Mouse (Mus musculus) E14TG2a.4 (cell line): Measurements from ENCODE around the gene Usp19.

ENCODE experiments used
- H3K27me3 ChIP-seq: 2 replicates; pipeline ENCODE4 v1.6.1; 2014; ENCODE audit warnings: low read length, control low read depth; ENCODE audit not compliant: insufficient read depth
- H3K36me3 ChIP-seq: 2 replicates; pipeline ENCODE4 v1.6.1; 2014; ENCODE audit warnings: low read length, control low read depth; ENCODE audit not compliant: insufficient read depth
- H3K4me1 ChIP-seq: replicated peaks from 2 replicates; pipeline ENCODE4 v1.6.1; 2014; ENCODE audit warnings: low read depth, low read length, control low read depth
- H3K4me3 ChIP-seq: replicated peaks from 2 replicates; pipeline ENCODE4 v1.5.1; 2014; ENCODE audit warnings: mild to moderate bottlenecking, low read length
- H3K9me3 ChIP-seq: 2 replicates; pipeline ENCODE4 v1.6.1; 2014; ENCODE audit warnings: low read length, control low read depth
- CTCF ChIP-seq: conservative IDR thresholded peaks from 2 replicates; pipeline ENCODE4 v1.5.1; 2014; ENCODE audit warnings: low read length
- NANOG ChIP-seq: IDR thresholded peaks from 2 replicates; pipeline ENCODE4 v1.6.1; 2014; ENCODE audit warnings: borderline replicate concordance, low read length, mixed read lengths
- POU5F1 ChIP-seq: IDR thresholded peaks from 2 replicates; pipeline ENCODE4 v1.6.1; 2014; ENCODE audit warnings: low read length, borderline replicate concordance

Usp19 gene

GRCm38 (mm10) chr9:108479721-108480351 is 10.6 kb upstream of the Usp19 start, which contains the start of gene Lamb2:
Lamb2 (plus strand) TSS chr9:108479736.
- H3K4me3 ChIP-seq, result peak within 1 kb of the TSS; percentile 74
- TF ChIP-seq POU5F1 (no peak), NANOG (no peak)
- H3K9me3 ChIP-seq, result no peaks in the 10 kb centered on the region
- H3K4me1 ChIP-seq, result peaks cover 75% of the 10 kb centered on the region
- peaks cover 20% of the 10 kb centered on the region for H3K36me3 ChIP-seq
- H3K27me3 ChIP-seq, result peaks cover 11% of the 10 kb centered on the region

GRCm38 (mm10) chr9:108480813-108481519 is 9.4 kb upstream of the Usp19 start:
- no peak for TF ChIP-seq POU5F1
- no peaks in the 10 kb centered on the region for H3K9me3 ChIP-seq
- H3K4me1 ChIP-seq, result peaks cover 71% of the 10 kb centered on the region
- H3K4me3 ChIP-seq, result peak overlapping the region; percentile 74
- H3K36me3 ChIP-seq, result peaks cover 31% of the 10 kb centered on the region
- peaks cover 11% of the 10 kb centered on the region for H3K27me3 ChIP-seq

GRCm38 (mm10) chr9:108481520-108482210 is 8.7 kb upstream of the Usp19 start:
- TF ChIP-seq NANOG, result no peak
- no peak for TF ChIP-seq CTCF
- H3K4me1 ChIP-seq, result peaks cover 71% of the 10 kb centered on the region
- no peaks in the 10 kb centered on the region for H3K9me3 ChIP-seq
- H3K4me3 ChIP-seq, result no peak overlapping the region
- H3K27me3 ChIP-seq, result peaks cover 11% of the 10 kb centered on the region
- peaks cover 38% of the 10 kb centered on the region for H3K36me3 ChIP-seq

GRCm38 (mm10) chr9:108483051-108483790 is 7.2 kb upstream of the Usp19 start:
- TF ChIP-seq CTCF (no peak), NANOG (no peak), POU5F1 (no peak)
- H3K4me3 ChIP-seq, result 0 out of 2 replicates have a peak overlapping the region, but pooled peaks have one; percentile 10
- no peaks in the 10 kb centered on the region for H3K9me3 ChIP-seq
- peaks cover 46% of the 10 kb centered on the region for H3K36me3 ChIP-seq
- H3K4me1 ChIP-seq, result peaks cover 77% of the 10 kb centered on the region
- H3K27me3 ChIP-seq, result peaks cover 11% of the 10 kb centered on the region

- H3K9me3 ChIP-seq, result no peaks in the 10 kb centered on the region
- peaks cover 11% of the 10 kb centered on the region for H3K27me3 ChIP-seq
- H3K4me1 ChIP-seq, result peaks cover 79% of the 10 kb centered on the region
- peaks cover 49% of the 10 kb centered on the region for H3K36me3 ChIP-seq
- H3K4me3 ChIP-seq, result 0 out of 2 replicates have a peak overlapping the region, but pooled peaks have one; percentile 7
- TF ChIP-seq POU5F1, result no peak
- no peak for TF ChIP-seq CTCF
- no peak for TF ChIP-seq NANOG
Measured at GRCm38 (mm10) chr9:108484021-108484420, 6.4 kb upstream of the Usp19 start.

- Histone ChIP-seq H3K27me3 (peaks cover 11% of the 10 kb centered on the region), H3K36me3 (peaks cover 53% of the 10 kb centered on the region), H3K4me1 (peaks cover 78% of the 10 kb centered on the region), H3K9me3 (no peaks in the 10 kb centered on the region), H3K4me3 (no peak overlapping the region)
- TF ChIP-seq NANOG (no peak), CTCF (no peak), POU5F1 (no peak)
Measured at GRCm38 (mm10) chr9:108485301-108485875, 5.0 kb upstream of the Usp19 start.

- H3K36me3 ChIP-seq, result peaks cover 53% of the 10 kb centered on the region
- no peaks in the 10 kb centered on the region for H3K27me3 ChIP-seq
- H3K4me3 ChIP-seq, result peak overlapping the region; percentile 96
- H3K9me3 ChIP-seq, result no peaks in the 10 kb centered on the region
- peaks cover 72% of the 10 kb centered on the region for H3K4me1 ChIP-seq
- TF ChIP-seq POU5F1, result no peak
- no peak for TF ChIP-seq CTCF
- TF ChIP-seq NANOG, result no peak
Measured at GRCm38 (mm10) chr9:108486973-108487530, 3.4 kb upstream of the Usp19 start.
